Mouse (Mus musculus) C2C12 (cell line): Measurements from ENCODE around the gene Etnk1.

Experiments
- CTCF ChIP-seq: IDR thresholded peaks from one replicate; pipeline ENCODE4 v1.5.1; 2011; ENCODE audit not compliant: control insufficient read depth, insufficient read depth, insufficient read length
- MAX ChIP-seq: IDR thresholded peaks from one replicate; pipeline ENCODE4 v1.6.1; 2011; ENCODE audit warnings: mild to moderate bottlenecking, control low read depth

DNA sequence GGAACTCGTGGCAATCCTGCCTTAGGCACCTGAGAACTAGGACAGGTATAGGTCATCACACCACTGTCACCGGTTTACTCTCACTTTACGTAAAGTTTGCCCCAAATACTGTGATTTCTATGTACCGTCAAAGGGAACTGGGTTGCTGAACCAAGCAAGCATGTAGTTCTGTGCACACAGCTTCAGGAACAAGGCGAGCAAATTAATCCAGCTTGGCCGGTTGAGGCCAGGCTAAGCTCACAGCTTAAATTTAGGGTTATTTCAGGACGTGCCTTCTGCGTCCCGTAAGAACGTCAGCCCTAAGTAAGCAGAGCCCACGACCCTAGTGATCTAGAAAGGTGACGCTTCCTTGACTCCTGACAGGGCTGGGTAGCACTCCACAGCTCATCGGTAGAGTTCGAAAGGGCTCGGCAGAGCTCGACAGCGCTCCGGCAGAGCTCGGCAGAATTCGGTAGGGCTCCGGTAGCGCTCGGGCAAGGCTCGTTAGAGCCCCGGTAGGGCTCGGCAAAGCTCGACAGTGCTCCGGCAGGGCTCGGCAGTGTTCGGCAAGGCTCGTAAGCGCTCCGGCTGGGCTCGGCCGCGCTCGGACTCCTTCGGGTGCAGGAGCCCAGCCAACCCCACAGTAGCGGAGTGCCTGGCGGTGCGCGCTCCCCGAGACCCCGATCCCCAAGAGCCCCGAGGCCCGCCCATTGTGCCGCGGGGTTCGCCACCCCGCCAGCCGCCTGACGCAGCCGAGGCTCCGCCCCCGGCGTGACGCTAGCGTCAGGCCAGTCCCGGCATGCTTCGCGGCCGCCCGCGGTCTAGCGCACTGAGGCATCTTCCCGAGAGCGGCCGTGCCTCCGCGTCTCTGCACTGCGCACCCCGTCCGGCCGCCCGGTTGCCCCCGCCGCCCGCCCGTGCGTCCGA lies at the start of gene Etnk1:
- no peak for TF ChIP-seq CTCF
- no peak for TF ChIP-seq MAX
